Mouse (Mus musculus) CH12.LX (cell line): ENCODE results near the gene Txnip.

ENCODE experiments used
- CHD1 ChIP-seq: IDR thresholded peaks from 2 replicates; pipeline ENCODE4 v1.6.1; 2012; ENCODE audit warnings: low read depth, low read length, improper control_type of control experiment, inconsistent platforms
- CTCF ChIP-seq, 2 experiments: IDR thresholded peaks in 1 of 2; conservative IDR thresholded peaks in 1 of 2; 2 replicates each; pipeline ENCODE4 v1.5.1; 2011 to 2012; ENCODE audit warnings: low read depth in 2 of 2, low read length in 2 of 2, improper control_type of control experiment in 1 of 2, inconsistent platforms in 1 of 2, mild to moderate bottlenecking in 1 of 2, moderate library complexity in 1 of 2
- ELF1 ChIP-seq: IDR thresholded peaks from 2 replicates; pipeline ENCODE4 v1.6.1; 2014; ENCODE audit warnings: low read depth, mild to moderate bottlenecking, inconsistent platforms, low read length, improper control_type of control experiment
- EP300 ChIP-seq: IDR thresholded peaks from 2 replicates; pipeline ENCODE4 v1.6.1; 2011; ENCODE audit warnings: low read length, improper control_type of control experiment
- ETS1 ChIP-seq: conservative IDR thresholded peaks from 2 replicates; pipeline ENCODE4 v1.6.1; 2012; ENCODE audit warnings: low read depth, mild to moderate bottlenecking, inconsistent platforms, low read length, improper control_type of control experiment, moderate library complexity
- JUN ChIP-seq: IDR thresholded peaks from 2 replicates; pipeline ENCODE4 v1.6.1; 2011; ENCODE audit warnings: low read depth, mild to moderate bottlenecking, low read length, improper control_type of control experiment, moderate library complexity; ENCODE audit not compliant: insufficient read depth
- MAFK ChIP-seq: IDR thresholded peaks from 2 replicates; pipeline ENCODE4 v1.6.1; 2011; ENCODE audit warnings: low read length, improper control_type of control experiment; ENCODE audit not compliant: insufficient replicate concordance
- MAX ChIP-seq: IDR thresholded peaks from 2 replicates; pipeline ENCODE4 v1.6.1; 2011; ENCODE audit warnings: low read length, improper control_type of control experiment
- POLR2A ChIP-seq: IDR thresholded peaks from 2 replicates; pipeline ENCODE4 v1.6.1; 2011; ENCODE audit warnings: low read depth, mild to moderate bottlenecking, improper control_type of control experiment, low read length
- POLR2AphosphoS2 ChIP-seq: IDR thresholded peaks from 2 replicates; pipeline ENCODE4 v1.6.1; 2011; ENCODE audit warnings: low read depth, low read length, improper control_type of control experiment
- USF1 ChIP-seq: IDR thresholded peaks from 2 replicates; pipeline ENCODE4 v1.6.1; 2014; ENCODE audit warnings: low read depth, mild to moderate bottlenecking, inconsistent platforms, low read length, improper control_type of control experiment
- ZC3H11A ChIP-seq: IDR thresholded peaks from 2 replicates; pipeline ENCODE4 v1.6.1; 2012; ENCODE audit warnings: low read depth, mild to moderate bottlenecking, inconsistent platforms, low read length, improper control_type of control experiment

DNA sequence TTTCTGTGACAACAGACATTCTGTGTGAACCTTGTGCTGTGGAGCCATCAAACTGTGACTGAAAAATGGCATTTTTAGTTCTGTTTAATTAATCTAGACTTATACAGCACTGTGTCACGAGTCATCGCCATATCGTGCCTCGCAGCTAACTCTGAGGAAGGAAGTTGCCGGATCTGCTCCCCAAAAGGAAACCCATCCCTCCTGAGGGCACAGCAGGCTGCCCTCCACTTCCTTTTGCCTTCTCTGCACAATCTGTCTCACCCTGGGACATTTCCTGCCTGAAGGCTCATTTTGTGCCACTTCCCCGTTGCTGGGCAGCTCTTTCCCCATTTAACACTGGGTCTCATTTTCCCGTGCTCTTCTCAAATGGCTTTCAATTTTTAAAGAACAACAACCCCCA is 6.9 kb downstream of the Txnip start:
- TF ChIP-seq ZC3H11A: no peak
- TF ChIP-seq POLR2AphosphoS2: no peak
- TF ChIP-seq EP300: 0 out of 2 replicates have a peak, but pooled peaks have one; percentile 14
- no peak for TF ChIP-seq ETS1
- no peak for TF ChIP-seq CTCF (conservative IDR thresholded peaks at IDR 0.05 in 1 of 2, IDR thresholded peaks at IDR 0.05 in 1 of 2; ENCODE audit: low read depth in 2 of 2, low read length in 2 of 2)
- TF ChIP-seq MAX: peak; percentile 24; the same call in 1 of the 2 replicates
- no peak for TF ChIP-seq MAFK
- no peak for TF ChIP-seq POLR2A
- TF ChIP-seq CHD1: no peak
- TF ChIP-seq JUN: no peak
- TF ChIP-seq ELF1: no peak
- no peak for TF ChIP-seq USF1
